Mouse (Mus musculus): ENCODE results near the gene Shc4. TPM values are rescaled to one million over a fixed set of nuclear protein-coding genes. Genes with fewer than 3 reads are reported as not detected.
A peak's percentile ranks its signal among the peaks of the same experiment; 100 is the strongest.

Gene Shc4
- polyA plus RNA-seq (2015; fragmentation: Nextera tagmentation; extraction: Ambion mirVana) = 0.26 and 0.32 TPM in 2 replicates

- Histone ChIP-seq H3K4me2 (ENCODE audit: low read depth, low read length) (peak within 1 kb of the TSS; percentile 86), H3K4me1 (ENCODE audit: insufficient read depth) (peaks cover 14% of the 10 kb centered on the region), H3K36me3 (replicated peaks; ENCODE audit: insufficient read depth, low read length) (no peaks in the 10 kb centered on the region), H3K27ac (ENCODE audit: low read depth) (no peak within 1 kb of the TSS), H3K9ac (replicated peaks) (peak within 1 kb of the TSS; percentile 41; the same call in 1 of the 2 replicates), H3K4me3 (ENCODE audit: low read depth, low read length) (peak within 1 kb of the TSS; percentile 42), H3K9me3 (ENCODE audit: low read length) (no peaks in the 10 kb centered on the region), H3K27me3 (ENCODE audit: insufficient read depth, low read length) (peaks cover 47% of the 10 kb centered on the region)
- 2% methylated on average over 15 of the region's 15 CpGs for WGBS (ENCODE audit: insufficient replicate concordance)
- no peak for TF ChIP-seq EP300 (IDR thresholded peaks at IDR 0.05; ENCODE audit: low read depth)
- TF ChIP-seq CTCF (IDR thresholded peaks at IDR 0.05; ENCODE audit: low read depth) = no peak
- peak; percentile 55; the same call in 1 of the 2 replicates for ATAC-seq
- DNase-seq = peak; percentile 34
Measured at GRCm38 (mm10) chr2:125724086-125724430, at the start of gene Shc4. Gene Shc4, minus strand, starts transcription at chr2:125724148.

GRCm38 (mm10) chr2:125765029-125765428 lies 41.1 kb upstream of the Shc4 start:
- no peaks in the 10 kb centered on the region for H3K27me3 ChIP-seq (ENCODE audit: insufficient read depth, low read length)
- H3K4me3 ChIP-seq (ENCODE audit: low read depth, low read length) = no peak overlapping the region
- TF ChIP-seq EP300 (IDR thresholded peaks at IDR 0.05; ENCODE audit: low read depth) = no peak
- peak; percentile 65 for TF ChIP-seq CTCF (IDR thresholded peaks at IDR 0.05; ENCODE audit: low read depth)
- H3K9me3 ChIP-seq (ENCODE audit: low read length) = no peaks in the 10 kb centered on the region
- 76% methylated on average over 3 of the region's 3 CpGs for WGBS (ENCODE audit: insufficient replicate concordance)
- DNase-seq (no peak), ATAC-seq (no peak)
- H3K9ac ChIP-seq (replicated peaks) = no peak overlapping the region
- H3K4me1 ChIP-seq (ENCODE audit: insufficient read depth) = no peaks in the 10 kb centered on the region
- H3K27ac ChIP-seq (ENCODE audit: low read depth) = no peak overlapping the region
- peaks cover 50% of the 10 kb centered on the region for H3K36me3 ChIP-seq (replicated peaks; ENCODE audit: insufficient read depth, low read length)
- H3K4me2 ChIP-seq (ENCODE audit: low read depth, low read length) = no peak overlapping the region

GRCm38 (mm10) chr2:125764531-125764930 lies 40.6 kb upstream of the Shc4 start:
- ATAC-seq = no peak
- WGBS (ENCODE audit: insufficient replicate concordance) = 82% methylated on average over 5 of the region's 5 CpGs
- Histone ChIP-seq H3K4me3 (ENCODE audit: low read depth, low read length) (no peak overlapping the region), H3K4me2 (ENCODE audit: low read depth, low read length) (no peak overlapping the region), H3K36me3 (replicated peaks; ENCODE audit: insufficient read depth, low read length) (peaks cover 50% of the 10 kb centered on the region), H3K9ac (replicated peaks) (no peak overlapping the region), H3K9me3 (ENCODE audit: low read length) (no peaks in the 10 kb centered on the region), H3K27me3 (ENCODE audit: insufficient read depth, low read length) (no peaks in the 10 kb centered on the region), H3K27ac (ENCODE audit: low read depth) (no peak overlapping the region), H3K4me1 (ENCODE audit: insufficient read depth) (no peaks in the 10 kb centered on the region)
- TF ChIP-seq CTCF (IDR thresholded peaks at IDR 0.05; ENCODE audit: low read depth) (no peak), EP300 (IDR thresholded peaks at IDR 0.05; ENCODE audit: low read depth) (no peak)
- no peak for DNase-seq

- H3K4me1 ChIP-seq (ENCODE audit: insufficient read depth) = no peaks in the 10 kb centered on the region
- ATAC-seq (no peak), DNase-seq (no peak)
- no peaks in the 10 kb centered on the region for H3K9me3 ChIP-seq (ENCODE audit: low read length)
- no peak overlapping the region for H3K27ac ChIP-seq (ENCODE audit: low read depth)
- no peak overlapping the region for H3K9ac ChIP-seq (replicated peaks)
- H3K36me3 ChIP-seq (replicated peaks; ENCODE audit: insufficient read depth, low read length) = peaks cover 64% of the 10 kb centered on the region
- no peak overlapping the region for H3K4me2 ChIP-seq (ENCODE audit: low read depth, low read length)
- TF ChIP-seq EP300 (IDR thresholded peaks at IDR 0.05; ENCODE audit: low read depth) (no peak), CTCF (IDR thresholded peaks at IDR 0.05; ENCODE audit: low read depth) (no peak)
- WGBS (ENCODE audit: insufficient replicate concordance) = 88% methylated on average over 2 of the region's 2 CpGs
- H3K27me3 ChIP-seq (ENCODE audit: insufficient read depth, low read length) = no peaks in the 10 kb centered on the region
- no peak overlapping the region for H3K4me3 ChIP-seq (ENCODE audit: low read depth, low read length)
Measured at GRCm38 (mm10) chr2:125749330-125749729, 25.4 kb upstream of the Shc4 start.

GRCm38 (mm10) chr2:125739338-125739737 lies 15.4 kb upstream of the Shc4 start:
- Histone ChIP-seq H3K4me2 (ENCODE audit: low read depth, low read length) (no peak overlapping the region), H3K9me3 (ENCODE audit: low read length) (no peaks in the 10 kb centered on the region), H3K27ac (ENCODE audit: low read depth) (no peak overlapping the region), H3K27me3 (ENCODE audit: insufficient read depth, low read length) (no peaks in the 10 kb centered on the region), H3K4me1 (ENCODE audit: insufficient read depth) (no peaks in the 10 kb centered on the region), H3K36me3 (replicated peaks; ENCODE audit: insufficient read depth, low read length) (peaks cover 40% of the 10 kb centered on the region), H3K9ac (replicated peaks) (no peak overlapping the region), H3K4me3 (ENCODE audit: low read depth, low read length) (no peak overlapping the region)
- TF ChIP-seq CTCF (IDR thresholded peaks at IDR 0.05; ENCODE audit: low read depth) (no peak), EP300 (IDR thresholded peaks at IDR 0.05; ENCODE audit: low read depth) (no peak)
- ATAC-seq (no peak), DNase-seq (no peak)
- WGBS (ENCODE audit: insufficient replicate concordance) = 79% methylated on average over 6 of the region's 6 CpGs

GRCm38 (mm10) chr2:125738718-125739117 lies 14.8 kb upstream of the Shc4 start:
- TF ChIP-seq CTCF (IDR thresholded peaks at IDR 0.05; ENCODE audit: low read depth) (peak; percentile 21; the same call in 1 of the 2 replicates), EP300 (IDR thresholded peaks at IDR 0.05; ENCODE audit: low read depth) (no peak)
- peaks cover 34% of the 10 kb centered on the region for H3K36me3 ChIP-seq (replicated peaks; ENCODE audit: insufficient read depth, low read length)
- 73% methylated on average over 5 of the region's 5 CpGs for WGBS (ENCODE audit: insufficient replicate concordance)
- H3K9me3 ChIP-seq (ENCODE audit: low read length) = no peaks in the 10 kb centered on the region
- H3K27ac ChIP-seq (ENCODE audit: low read depth) = no peak overlapping the region
- ATAC-seq (no peak), DNase-seq (no peak)
- H3K4me1 ChIP-seq (ENCODE audit: insufficient read depth) = no peaks in the 10 kb centered on the region
- no peak overlapping the region for H3K4me2 ChIP-seq (ENCODE audit: low read depth, low read length)
- H3K9ac ChIP-seq (replicated peaks) = no peak overlapping the region
- H3K27me3 ChIP-seq (ENCODE audit: insufficient read depth, low read length) = no peaks in the 10 kb centered on the region
- H3K4me3 ChIP-seq (ENCODE audit: low read depth, low read length) = no peak overlapping the region

- no peak overlapping the region for H3K4me2 ChIP-seq (ENCODE audit: low read depth, low read length)
- H3K36me3 ChIP-seq (replicated peaks; ENCODE audit: insufficient read depth, low read length) = peaks cover 25% of the 10 kb centered on the region
- ATAC-seq (0 out of 2 replicates have a peak, but pooled peaks have one; percentile 35), DNase-seq (no peak)
- no peak overlapping the region for H3K27ac ChIP-seq (ENCODE audit: low read depth)
- H3K9ac ChIP-seq (replicated peaks) = no peak overlapping the region
- TF ChIP-seq EP300 (IDR thresholded peaks at IDR 0.05; ENCODE audit: low read depth) = peak; percentile 89
- TF ChIP-seq CTCF (IDR thresholded peaks at IDR 0.05; ENCODE audit: low read depth) = no peak
- H3K4me1 ChIP-seq (ENCODE audit: insufficient read depth) = peaks cover 6% of the 10 kb centered on the region
- no peak overlapping the region for H3K4me3 ChIP-seq (ENCODE audit: low read depth, low read length)
- H3K9me3 ChIP-seq (ENCODE audit: low read length) = no peaks in the 10 kb centered on the region
- no peaks in the 10 kb centered on the region for H3K27me3 ChIP-seq (ENCODE audit: insufficient read depth, low read length)
Measured at GRCm38 (mm10) chr2:125736025-125736343, 12.0 kb upstream of the Shc4 start.

Data from liver, postnatal 0 days (tissue).